ENCODE assay signal across 20 mouse cellular contexts in genomic region chr14:111239121-111239520, GRCm38 (mm10).
A peak's percentile ranks its signal among the peaks of the same experiment; 100 is the strongest.
DNase-seq lines count a peak whose midpoint lies in the region.
"Had no signal": no experiment of that assay in that cellular context is flagged by ENCODE, and none has a peak within 500 bp of the region (broad histone marks: within the 10 kb centered on the region; RNA-seq: fewer than 3 reads in every experiment).

No protein-coding gene starts in this region.

- intact Hi-C loops in heart, postnatal 36 days (cut with DNase I): no loop called here

- peak; percentile 1 for DNase-seq in embryo, embryonic 11 days
- DNase-seq in embryo, embryonic 9.5 days (ENCODE audit: extremely low spot score): no peak
- DNase-seq in heart, adult 11 months: peak; percentile 14
- DNase-seq in heart, postnatal 36 days: no peak
- peak; percentile 78 for DNase-seq in Muller cell, postnatal 12 days (ENCODE audit: inconsistent ontology term)
- DNase-seq in adrenal gland, postnatal 25 days: no peak
- DNase-seq: adrenal gland, adult 2 months; adrenal gland, postnatal 14 days; cerebellum, adult 11 months; cerebellum, adult 2 months; cerebellum, adult 9-11 months; cerebellum, postnatal 25 days; forebrain, postnatal 0 days; gastrocnemius, adult 2 months; gastrocnemius, postnatal 14 days; heart, adult 18-20 months; heart, postnatal 10 days; heart, postnatal 4 days; kidney, adult 11 months; kidney, adult 8-10 months had no signal

Comparison
In these comparisons a context has a peak if more than half of its experiments do, and no peak if none do; other contexts are left out.
1. DNase-seq: peak in embryo, embryonic 11 days (single experiment), heart, adult 11 months (single experiment) and Muller cell, postnatal 12 days (single experiment); none in embryo, embryonic 9.5 days (single experiment), heart, postnatal 36 days (0 of 2) and adrenal gland, postnatal 25 days (single experiment).